Mouse (Mus musculus) Muller cell, postnatal 12 days (primary cell): ENCODE measurements around the gene Fgfr2.

Source experiments
- DNase-seq: peaks from one replicate; pipeline ENCODE4 v3.0.0-alpha.2; 2015; ENCODE audit errors: inconsistent ontology term

The Fgfr2 gene

GRCm38 (mm10) chr7:131978609-131979008, 1144.5 kb downstream of the Fgfr2 start:
- DNase-seq = no peak

DNA sequence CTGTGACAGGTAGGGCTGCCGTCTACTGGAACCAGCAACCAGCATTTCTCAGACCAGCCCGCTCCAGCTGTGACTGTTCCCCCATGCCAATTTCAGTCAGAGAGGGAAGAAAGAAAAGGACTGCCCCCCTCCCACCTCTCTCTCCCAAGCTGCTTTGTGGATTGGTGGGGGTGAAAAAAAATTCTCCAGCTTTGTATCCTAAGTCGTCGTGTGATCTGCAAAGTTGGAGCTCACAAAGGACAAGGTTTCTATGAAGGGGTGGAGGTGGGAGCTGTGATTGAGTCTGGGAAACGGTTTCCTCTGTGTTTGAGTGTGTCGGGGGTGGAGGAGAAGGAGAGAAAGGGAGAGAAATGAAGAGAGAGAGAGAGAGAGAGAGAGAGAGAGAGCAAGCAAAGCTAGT, 1147.3 kb downstream of the Fgfr2 start:
- no peak for DNase-seq

GRCm38 (mm10) chr7:131970255-131970654, 1152.9 kb downstream of the Fgfr2 start:
- no peak for DNase-seq

DNA sequence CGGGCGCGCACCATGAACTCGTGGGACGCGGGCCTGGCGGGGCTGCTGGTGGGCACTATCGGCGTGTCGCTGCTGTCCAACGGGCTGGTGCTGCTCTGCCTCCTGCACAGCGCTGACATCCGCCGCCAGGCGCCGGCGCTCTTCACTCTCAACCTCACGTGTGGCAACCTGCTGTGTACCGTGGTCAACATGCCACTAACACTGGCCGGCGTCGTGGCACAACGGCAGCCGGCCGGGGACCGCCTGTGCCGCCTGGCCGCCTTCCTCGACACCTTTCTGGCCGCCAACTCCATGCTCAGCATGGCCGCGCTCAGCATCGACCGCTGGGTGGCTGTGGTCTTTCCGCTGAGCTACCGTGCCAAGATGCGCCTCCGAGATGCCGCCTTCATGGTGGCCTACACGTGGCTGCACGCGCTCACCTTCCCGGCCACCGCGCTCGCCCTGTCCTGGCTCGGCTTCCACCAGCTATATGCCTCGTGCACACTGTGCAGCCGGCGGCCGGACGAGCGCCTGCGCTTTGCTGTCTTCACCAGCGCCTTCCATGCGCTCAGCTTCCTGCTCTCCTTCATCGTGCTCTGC, 1156.1 kb downstream of the Fgfr2 start:
- peak; percentile 51 for DNase-seq

- DNase-seq = no peak
Measured at GRCm38 (mm10) chr7:131966023-131966915, 1156.9 kb downstream of the Fgfr2 start, which contains the start of gene Gpr26. Gene Gpr26, plus strand, starts transcription at chr7:131966460.

DNA sequence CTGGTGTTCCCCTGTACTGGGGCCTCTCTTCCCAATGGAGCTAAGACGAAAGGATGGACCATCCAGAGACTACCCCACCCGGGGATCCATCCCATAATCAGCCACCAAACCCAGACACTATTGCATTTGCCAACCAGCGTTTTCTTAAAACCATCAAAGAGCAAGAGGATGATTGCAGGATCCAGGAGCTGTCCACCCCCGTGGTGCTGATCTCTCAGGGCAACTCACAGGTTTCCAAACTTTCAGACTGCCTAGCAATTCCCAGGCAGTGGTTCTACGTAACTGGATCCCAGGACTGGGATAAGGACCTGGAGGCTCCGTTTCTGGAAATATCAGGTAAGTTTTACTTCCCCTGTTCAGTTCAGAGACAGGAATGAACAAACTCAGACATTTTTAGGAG, 1162.6 kb downstream of the Fgfr2 start:
- DNase-seq = peak; percentile 52

DNA sequence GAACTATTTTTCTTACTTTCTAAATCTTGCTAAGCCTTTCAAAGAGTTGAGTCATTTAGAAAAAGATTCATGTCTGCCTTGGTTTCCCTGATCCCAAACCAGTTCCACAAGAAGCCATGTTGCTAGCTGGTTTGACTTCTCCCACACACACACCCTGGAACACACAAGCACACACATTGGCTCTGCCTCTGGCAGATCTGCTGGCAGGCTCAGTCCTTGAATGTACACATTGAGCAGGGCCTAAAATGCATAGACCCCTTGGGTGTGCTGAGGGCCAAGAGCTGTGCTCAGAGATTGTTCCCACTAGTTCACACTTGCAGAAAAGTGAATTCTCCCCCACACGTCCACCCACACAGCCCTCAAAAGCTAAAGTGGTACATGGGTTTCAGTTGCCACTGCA, 1164.4 kb downstream of the Fgfr2 start:
- no peak for DNase-seq

DNA sequence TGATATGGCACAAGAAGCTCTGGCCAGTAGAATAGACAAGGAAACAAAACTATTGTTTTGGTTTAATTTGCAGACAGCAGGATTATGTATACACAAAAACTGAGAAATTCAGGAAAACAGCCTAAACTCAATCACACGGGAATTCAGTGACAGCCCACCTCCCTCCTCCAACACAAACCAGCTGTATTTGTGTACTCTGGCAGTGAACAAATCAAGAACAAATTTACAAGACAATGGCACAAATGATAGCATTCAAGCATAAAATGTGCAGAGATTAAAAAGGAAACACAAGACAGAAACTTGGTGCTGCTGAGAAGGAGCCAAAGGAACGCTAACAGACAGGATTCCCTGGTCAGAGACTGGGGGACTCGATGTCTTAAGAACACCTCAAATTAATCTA, 1169.7 kb downstream of the Fgfr2 start:
- DNase-seq = no peak

- DNase-seq = no peak
Measured at GRCm38 (mm10) chr7:131951131-131951530, 1172.0 kb downstream of the Fgfr2 start.

DNA sequence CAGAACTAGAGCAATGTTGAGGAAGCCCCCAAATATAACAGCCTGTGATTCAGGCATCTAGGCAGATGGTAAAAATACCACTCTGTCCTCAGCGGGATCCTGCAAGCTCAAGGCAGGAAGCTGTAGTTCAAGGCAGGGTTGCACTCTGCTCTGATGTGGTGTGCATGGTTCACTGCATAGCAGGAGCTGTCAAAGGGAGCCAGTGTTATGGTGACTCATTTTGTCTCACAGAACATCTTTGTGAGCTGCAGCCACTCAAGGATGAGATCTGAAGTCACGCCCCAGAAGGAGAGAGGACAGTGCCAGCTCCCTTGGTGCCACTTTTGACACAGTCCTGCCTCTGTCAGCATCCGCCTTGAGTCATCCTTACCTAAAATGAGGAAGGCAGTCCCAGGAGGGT, 1185.5 kb downstream of the Fgfr2 start:
- DNase-seq = peak; percentile 81

GRCm38 (mm10) chr7:131927288-131928050, 1195.7 kb downstream of the Fgfr2 start:
- DNase-seq = peak; percentile 89

GRCm38 (mm10) chr7:131917384-131917783, 1205.8 kb downstream of the Fgfr2 start:
- no peak for DNase-seq

GRCm38 (mm10) chr7:131909611-131910010, 1213.5 kb downstream of the Fgfr2 start:
- peak; percentile 83 for DNase-seq

GRCm38 (mm10) chr7:131906499-131907190, 1216.5 kb downstream of the Fgfr2 start:
- no peak for DNase-seq

GRCm38 (mm10) chr7:131899356-131899755, 1223.8 kb downstream of the Fgfr2 start:
- DNase-seq = peak; percentile 62

- peak; percentile 26 for DNase-seq
Measured at GRCm38 (mm10) chr7:131897282-131897681, 1225.9 kb downstream of the Fgfr2 start.

GRCm38 (mm10) chr7:131882824-131883223, 1240.3 kb downstream of the Fgfr2 start:
- DNase-seq = no peak

- peak; percentile 61 for DNase-seq
Measured at GRCm38 (mm10) chr7:131881876-131882615, 1241.1 kb downstream of the Fgfr2 start.

- no peak for DNase-seq
Measured at GRCm38 (mm10) chr7:131880150-131880549, 1243.0 kb downstream of the Fgfr2 start.

DNA sequence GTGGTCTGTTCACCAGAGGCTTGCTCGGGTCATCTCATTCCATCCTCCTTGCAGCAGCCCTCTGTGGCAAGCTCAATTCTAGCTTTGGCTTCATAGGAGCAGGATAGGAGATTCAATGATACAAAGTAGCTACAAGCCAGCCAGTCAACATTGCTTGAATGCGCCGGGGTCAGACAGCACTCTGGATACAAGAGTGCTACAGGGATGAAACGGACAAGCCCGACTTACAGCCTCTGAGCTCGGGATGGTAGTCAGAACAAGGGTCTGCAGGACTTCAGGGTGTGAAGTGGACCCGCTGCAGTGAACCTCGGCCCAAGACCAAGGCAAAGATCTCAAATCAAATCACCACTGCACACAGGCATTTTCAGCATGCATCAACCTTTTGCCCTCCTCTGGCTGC, 1244.3 kb downstream of the Fgfr2 start:
- no peak for DNase-seq

- DNase-seq = no peak
Measured at GRCm38 (mm10) chr7:131861157-131861556, 1262.0 kb downstream of the Fgfr2 start.
